Mouse (Mus musculus): ENCODE data around the gene Gm13128. TPM values are rescaled to one million over a fixed set of nuclear protein-coding genes. Genes with fewer than 3 reads are reported as not detected.

Gene Gm13128
- polyA plus RNA-seq (2017; shearing (Covaris generic)), result not detected

GRCm38 (mm10) chr4:144329949-144330348 is at the start of gene Gm13128:
Gene Gm13128, plus strand, starts transcription at chr4:144330249.

GRCm38 (mm10) chr4:144280388-144280787 is 49.7 kb upstream of the Gm13128 start, which contains the start of gene Pramel5:
Gene Pramel5, minus strand, starts transcription at chr4:144280488.

GRCm38 (mm10) chr4:144357642-144358041 is 27.6 kb downstream of the Gm13128 start, which contains the start of gene Gm13119:
Gene Gm13119, plus strand, starts transcription at chr4:144357942.

GRCm38 (mm10) chr4:144377911-144378310 is 47.9 kb downstream of the Gm13128 start, which contains the start of gene Pramef20:
Gene Pramef20, minus strand, starts transcription at chr4:144377933.

Other genes with a start within 250 kb of the Gm13128 start
- gene Gm13102, start 223.8 kb upstream of the Gm13128 start, polyA plus RNA-seq (2017; shearing (Covaris generic)), result not detected
- gene Oog3, start 167.6 kb upstream of the Gm13128 start, polyA plus RNA-seq (2017; shearing (Covaris generic)), result not detected
- not detected for gene Oog2, start 139.5 kb upstream of the Gm13128 start, polyA plus RNA-seq (2017; shearing (Covaris generic))
- gene C87977, start 116.9 kb upstream of the Gm13128 start, polyA plus RNA-seq (2017; shearing (Covaris generic)), result not detected
- not detected for gene Pramel5, start 49.8 kb upstream of the Gm13128 start, polyA plus RNA-seq (2017; shearing (Covaris generic))
- gene Gm13119, start 27.7 kb downstream of the Gm13128 start, polyA plus RNA-seq (2017; shearing (Covaris generic)), result not detected
- gene Pramef20, start 47.7 kb downstream of the Gm13128 start, polyA plus RNA-seq (2017; shearing (Covaris generic)), result not detected
- gene Pramef12, start 78.2 kb downstream of the Gm13128 start, polyA plus RNA-seq (2017; shearing (Covaris generic)), result not detected
- gene 1700012P22Rik, start 108.5 kb downstream of the Gm13128 start, polyA plus RNA-seq (2017; shearing (Covaris generic)), result not detected
- gene Gm9944, start 123.1 kb downstream of the Gm13128 start, polyA plus RNA-seq (2017; shearing (Covaris generic)), result not detected
- not detected for gene Aadacl3, start 133.5 kb downstream of the Gm13128 start, polyA plus RNA-seq (2017; shearing (Covaris generic))
- gene 9430007A20Rik, start 189.6 kb downstream of the Gm13128 start, polyA plus RNA-seq (2017; shearing (Covaris generic)), result not detected
- not detected for gene Gm13124, start 234.9 kb downstream of the Gm13128 start, polyA plus RNA-seq (2017; shearing (Covaris generic))

Data from CD4-positive, CD25-positive, alpha-beta regulatory T cell, adult 9 weeks (primary cell).